Mouse (Mus musculus): ENCODE results near the gene Il2.

Gene Il2

GRCm38 (mm10) chr3:37153004-37153403, 27.2 kb upstream of the Il2 start:
- Histone ChIP-seq H3K27me3 (ENCODE audit: insufficient read depth, low read length) (no peaks in the 10 kb centered on the region), H3K36me3 (ENCODE audit: insufficient read depth, low read length) (no peaks in the 10 kb centered on the region), H3K4me1 (replicated peaks; ENCODE audit: low read depth, low read length) (no peaks in the 10 kb centered on the region), H3K4me3 (replicated peaks; ENCODE audit: low read length) (no peak overlapping the region), H3K9me3 (ENCODE audit: low read length) (no peaks in the 10 kb centered on the region)
- no peak for TF ChIP-seq CTCF (conservative IDR thresholded peaks at IDR 0.05; ENCODE audit: low read length)

GRCm38 (mm10) chr3:37152274-37152673, 26.5 kb upstream of the Il2 start:
- Histone ChIP-seq H3K4me1 (replicated peaks; ENCODE audit: low read depth, low read length) (no peaks in the 10 kb centered on the region), H3K9me3 (ENCODE audit: low read length) (no peaks in the 10 kb centered on the region), H3K27me3 (ENCODE audit: insufficient read depth, low read length) (no peaks in the 10 kb centered on the region), H3K4me3 (replicated peaks; ENCODE audit: low read length) (no peak overlapping the region), H3K36me3 (ENCODE audit: insufficient read depth, low read length) (no peaks in the 10 kb centered on the region)
- TF ChIP-seq POU5F1 (IDR thresholded peaks at IDR 0.05; ENCODE audit: borderline replicate concordance, low read length), result no peak
- no peak for TF ChIP-seq NANOG (IDR thresholded peaks at IDR 0.05; ENCODE audit: borderline replicate concordance, low read length)
- no peak for TF ChIP-seq CTCF (conservative IDR thresholded peaks at IDR 0.05; ENCODE audit: low read length)

- TF ChIP-seq POU5F1 (IDR thresholded peaks at IDR 0.05; ENCODE audit: borderline replicate concordance, low read length) (no peak), NANOG (IDR thresholded peaks at IDR 0.05; ENCODE audit: borderline replicate concordance, low read length) (no peak), CTCF (conservative IDR thresholded peaks at IDR 0.05; ENCODE audit: low read length) (no peak)
- Histone ChIP-seq H3K9me3 (ENCODE audit: low read length) (no peaks in the 10 kb centered on the region), H3K4me1 (replicated peaks; ENCODE audit: low read depth, low read length) (no peaks in the 10 kb centered on the region), H3K4me3 (replicated peaks; ENCODE audit: low read length) (no peak overlapping the region), H3K27me3 (ENCODE audit: insufficient read depth, low read length) (no peaks in the 10 kb centered on the region), H3K36me3 (ENCODE audit: insufficient read depth, low read length) (no peaks in the 10 kb centered on the region)
Observed at GRCm38 (mm10) chr3:37146810-37147209, 21.1 kb upstream of the Il2 start.

GRCm38 (mm10) chr3:37146406-37146805, 20.6 kb upstream of the Il2 start:
- Histone ChIP-seq H3K27me3 (ENCODE audit: insufficient read depth, low read length) (no peaks in the 10 kb centered on the region), H3K4me1 (replicated peaks; ENCODE audit: low read depth, low read length) (no peaks in the 10 kb centered on the region), H3K9me3 (ENCODE audit: low read length) (no peaks in the 10 kb centered on the region), H3K36me3 (ENCODE audit: insufficient read depth, low read length) (no peaks in the 10 kb centered on the region), H3K4me3 (replicated peaks; ENCODE audit: low read length) (no peak overlapping the region)
- TF ChIP-seq POU5F1 (IDR thresholded peaks at IDR 0.05; ENCODE audit: borderline replicate concordance, low read length) (no peak), NANOG (IDR thresholded peaks at IDR 0.05; ENCODE audit: borderline replicate concordance, low read length) (no peak), CTCF (conservative IDR thresholded peaks at IDR 0.05; ENCODE audit: low read length) (no peak)

- H3K4me3 ChIP-seq (replicated peaks; ENCODE audit: low read length), result no peak overlapping the region
- no peaks in the 10 kb centered on the region for H3K4me1 ChIP-seq (replicated peaks; ENCODE audit: low read depth, low read length)
- no peaks in the 10 kb centered on the region for H3K36me3 ChIP-seq (ENCODE audit: insufficient read depth, low read length)
- H3K9me3 ChIP-seq (ENCODE audit: low read length), result no peaks in the 10 kb centered on the region
- no peaks in the 10 kb centered on the region for H3K27me3 ChIP-seq (ENCODE audit: insufficient read depth, low read length)
- TF ChIP-seq POU5F1 (IDR thresholded peaks at IDR 0.05; ENCODE audit: borderline replicate concordance, low read length) (no peak), CTCF (conservative IDR thresholded peaks at IDR 0.05; ENCODE audit: low read length) (no peak), NANOG (IDR thresholded peaks at IDR 0.05; ENCODE audit: borderline replicate concordance, low read length) (no peak)
Observed at GRCm38 (mm10) chr3:37144979-37145378, 19.2 kb upstream of the Il2 start.

GRCm38 (mm10) chr3:37141827-37142226, 16.1 kb upstream of the Il2 start:
- Histone ChIP-seq H3K36me3 (ENCODE audit: insufficient read depth, low read length) (no peaks in the 10 kb centered on the region), H3K27me3 (ENCODE audit: insufficient read depth, low read length) (no peaks in the 10 kb centered on the region), H3K9me3 (ENCODE audit: low read length) (no peaks in the 10 kb centered on the region), H3K4me3 (replicated peaks; ENCODE audit: low read length) (no peak overlapping the region), H3K4me1 (replicated peaks; ENCODE audit: low read depth, low read length) (no peaks in the 10 kb centered on the region)
- TF ChIP-seq CTCF (conservative IDR thresholded peaks at IDR 0.05; ENCODE audit: low read length), result no peak
- no peak for TF ChIP-seq NANOG (IDR thresholded peaks at IDR 0.05; ENCODE audit: borderline replicate concordance, low read length)
- no peak for TF ChIP-seq POU5F1 (IDR thresholded peaks at IDR 0.05; ENCODE audit: borderline replicate concordance, low read length)

- Histone ChIP-seq H3K4me1 (replicated peaks; ENCODE audit: low read depth, low read length) (no peaks in the 10 kb centered on the region), H3K27me3 (ENCODE audit: insufficient read depth, low read length) (no peaks in the 10 kb centered on the region), H3K4me3 (replicated peaks; ENCODE audit: low read length) (no peak overlapping the region), H3K9me3 (ENCODE audit: low read length) (no peaks in the 10 kb centered on the region), H3K36me3 (ENCODE audit: insufficient read depth, low read length) (no peaks in the 10 kb centered on the region)
- TF ChIP-seq NANOG (IDR thresholded peaks at IDR 0.05; ENCODE audit: borderline replicate concordance, low read length) (no peak), CTCF (conservative IDR thresholded peaks at IDR 0.05; ENCODE audit: low read length) (no peak), POU5F1 (IDR thresholded peaks at IDR 0.05; ENCODE audit: borderline replicate concordance, low read length) (no peak)
Observed at GRCm38 (mm10) chr3:37140168-37140906, 14.6 kb upstream of the Il2 start.

- no peaks in the 10 kb centered on the region for H3K4me1 ChIP-seq (replicated peaks; ENCODE audit: low read depth, low read length)
- TF ChIP-seq CTCF (conservative IDR thresholded peaks at IDR 0.05; ENCODE audit: low read length) (no peak), POU5F1 (IDR thresholded peaks at IDR 0.05; ENCODE audit: borderline replicate concordance, low read length) (no peak), NANOG (IDR thresholded peaks at IDR 0.05; ENCODE audit: borderline replicate concordance, low read length) (no peak)
- no peaks in the 10 kb centered on the region for H3K9me3 ChIP-seq (ENCODE audit: low read length)
- H3K4me3 ChIP-seq (replicated peaks; ENCODE audit: low read length), result no peak overlapping the region
- no peaks in the 10 kb centered on the region for H3K27me3 ChIP-seq (ENCODE audit: insufficient read depth, low read length)
- no peaks in the 10 kb centered on the region for H3K36me3 ChIP-seq (ENCODE audit: insufficient read depth, low read length)
Observed at GRCm38 (mm10) chr3:37139192-37139591, 13.4 kb upstream of the Il2 start.

- Histone ChIP-seq H3K4me3 (replicated peaks; ENCODE audit: low read length) (no peak overlapping the region), H3K27me3 (ENCODE audit: insufficient read depth, low read length) (no peaks in the 10 kb centered on the region), H3K9me3 (ENCODE audit: low read length) (no peaks in the 10 kb centered on the region), H3K36me3 (ENCODE audit: insufficient read depth, low read length) (no peaks in the 10 kb centered on the region), H3K4me1 (replicated peaks; ENCODE audit: low read depth, low read length) (no peaks in the 10 kb centered on the region)
- TF ChIP-seq POU5F1 (IDR thresholded peaks at IDR 0.05; ENCODE audit: borderline replicate concordance, low read length) (no peak), CTCF (conservative IDR thresholded peaks at IDR 0.05; ENCODE audit: low read length) (no peak), NANOG (IDR thresholded peaks at IDR 0.05; ENCODE audit: borderline replicate concordance, low read length) (no peak)
Observed at GRCm38 (mm10) chr3:37137231-37137630, 11.5 kb upstream of the Il2 start.
